Mouse (Mus musculus): Measurements from ENCODE around the gene Efcab7.

DNA sequence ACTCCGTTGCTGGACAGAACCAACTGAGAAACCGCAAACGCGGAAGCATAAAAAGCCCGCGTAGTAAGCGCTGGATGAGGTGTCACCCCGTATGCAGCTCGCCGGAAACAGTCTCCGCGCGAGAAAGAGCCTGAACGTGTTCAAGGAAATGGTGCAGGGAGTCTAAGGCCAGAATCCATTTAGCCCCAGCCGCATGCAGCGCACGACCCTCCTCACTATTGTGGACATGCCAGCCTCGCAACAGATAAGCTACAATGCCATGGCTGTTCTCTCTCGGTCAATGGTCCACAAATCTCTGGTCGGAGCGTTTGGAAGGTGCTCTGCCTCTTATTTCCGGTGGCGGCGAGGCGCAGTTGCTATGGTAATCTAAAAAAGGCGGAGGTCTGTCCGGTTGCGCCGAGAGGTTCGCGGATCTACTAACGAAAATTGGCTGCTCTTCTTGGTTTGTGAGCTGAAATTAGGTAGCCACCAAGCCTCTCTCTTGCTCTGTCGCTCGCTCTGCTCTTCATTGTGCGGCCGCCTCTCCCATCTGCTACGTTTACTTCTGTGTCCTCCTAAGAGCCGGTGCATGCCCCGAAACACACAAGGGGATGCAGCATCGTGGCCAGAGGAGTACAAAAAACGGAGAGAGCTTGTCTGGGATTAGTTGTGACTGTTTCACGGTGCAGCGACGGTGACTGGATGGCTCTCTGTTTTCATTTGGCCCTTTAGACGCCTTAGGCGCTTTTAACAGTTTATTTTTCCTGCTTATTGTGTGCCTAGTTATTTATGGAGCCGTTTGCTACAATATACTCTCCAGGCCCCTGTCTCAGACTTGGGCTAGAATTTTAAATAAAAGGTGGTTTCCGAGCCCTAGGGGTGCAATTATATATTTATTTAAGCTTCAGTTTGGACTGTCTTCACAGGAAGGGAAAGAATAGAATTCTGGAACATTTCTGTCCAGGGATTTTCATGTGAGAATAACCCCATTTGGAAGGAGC is at the start of gene Efcab7:
- TF ChIP-seq POLR2A (IDR thresholded peaks at IDR 0.05; ENCODE audit: low read depth, low read length) (no peak; the same call in 1 of the 2 replicates), CTCF (IDR thresholded peaks at IDR 0.05; ENCODE audit: extremely low read depth, insufficient read length, insufficient replicate concordance, low read depth, low read length) (no peak)
